ENCODE assay signal across 22 mouse cellular contexts in genomic region chr6:29207017-29207416, GRCm38 (mm10). TPM values are rescaled to one million over a fixed set of nuclear protein-coding genes. Genes with fewer than 3 reads are reported as not detected.
"Had no signal": no experiment of that assay in that cellular context is flagged by ENCODE, and none has a peak within 500 bp of the region (broad histone marks: within the 10 kb centered on the region; RNA-seq: fewer than 3 reads in every experiment).

No protein-coding gene starts in this region.

- H3K9ac ChIP-seq: hindbrain, embryonic 12.5 days; hindbrain, embryonic 14.5 days; limb, embryonic 12.5 days had no signal

- DNase-seq: gastrocnemius, adult 2 months; gastrocnemius, postnatal 10 days; gastrocnemius, postnatal 25 days; heart, adult 2 months; heart, postnatal 10 days; heart, postnatal 4 days; kidney, adult 18-20 months; kidney, adult 8-10 months; kidney, postnatal 10 days; kidney, postnatal 4 days; liver had no signal

- H3K9me3 ChIP-seq: hindbrain, embryonic 10.5 days; hindbrain, embryonic 12.5 days; limb, embryonic 10.5 days; limb, embryonic 12.5 days had no signal

- H3K4me3 ChIP-seq: gastrocnemius, adult 2 months; heart, adult 2 months; hindbrain, embryonic 10.5 days; hindbrain, embryonic 12.5 days; layer of hippocampus, adult 2 months; left cerebral cortex, adult 2 months; limb, embryonic 10.5 days; limb, embryonic 12.5 days had no signal

- H3K4me2 ChIP-seq: heart, embryonic 11.5 days; hindbrain, embryonic 12.5 days; hindbrain, embryonic 14.5 days; limb, embryonic 12.5 days had no signal

- H3K27me3 ChIP-seq: hindbrain, embryonic 12.5 days; limb, embryonic 12.5 days had no signal

- ATAC-seq: hindbrain, embryonic 16.5 days; inflammation-experienced regulatory T-cells, adult 6 months; intestine, postnatal 0 days had no signal

- H3K27ac ChIP-seq: gastrocnemius, adult 2 months; heart, adult 2 months; hindbrain, embryonic 10.5 days; hindbrain, embryonic 12.5 days; hindbrain, embryonic 14.5 days; layer of hippocampus, adult 2 months; left cerebral cortex, adult 2 months; limb, embryonic 10.5 days; limb, embryonic 12.5 days had no signal

RNA-seq across cellular contexts. Expression of gene Prrt4, which starts 27.6 kb away (rescaled TPM):
- polyA plus RNA-seq: inflammation-experienced regulatory T-cells, adult 6 months had no signal
